Mouse (Mus musculus) adrenal gland, adult 10 weeks (tissue): ENCODE measurements around the gene Slc2a10. TPM values are rescaled to one million over a fixed set of nuclear protein-coding genes. Genes with fewer than 3 reads are reported as not detected.

Source experiments
- polyA plus RNA-seq: library from polyadenylated mRNA; stranded (reverse); fragments of 350-450 nt; fragmentation: Illumina TruSeq; extraction: RNeasy Lipid Tissue Mini Kit (QIAGEN cat#74804); gene quantifications from one replicate; pipeline ENCODE4 v1.2.3, GENCODE M21; 2014; ENCODE audit warnings: low read depth, low replicate concordance

Gene Slc2a10
- 0.23 TPM for polyA plus RNA-seq

GRCm38 (mm10) chr2:165503259-165504203 is at the start of gene Slc2a10:
Slc2a10 (plus strand) TSS chr2:165503787.

DNA sequence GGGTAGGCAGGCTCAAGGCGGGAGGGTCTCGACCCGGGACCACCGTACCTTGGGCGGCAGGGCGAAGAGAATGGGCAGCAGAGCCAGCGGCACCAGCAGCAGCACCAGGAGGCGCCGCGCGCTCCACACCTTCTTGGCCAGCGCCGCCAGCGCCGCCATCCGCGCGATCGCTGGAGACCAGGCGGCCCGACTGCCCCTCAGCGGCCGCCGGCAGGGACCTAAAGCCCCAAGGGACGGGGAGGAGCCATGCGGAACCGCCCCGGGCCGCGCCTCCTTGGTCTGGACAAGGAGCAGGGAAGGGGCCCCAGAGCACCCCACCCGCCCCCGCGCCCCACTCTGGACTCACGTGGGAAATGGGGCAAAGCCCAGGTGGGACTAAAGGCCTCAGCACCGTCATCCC is 30.6 kb upstream of the Slc2a10 start, which contains the start of gene Slc13a3:
Gene Slc13a3, minus strand, starts transcription at position 228 of the 400 bp plus-strand sequence.

DNA sequence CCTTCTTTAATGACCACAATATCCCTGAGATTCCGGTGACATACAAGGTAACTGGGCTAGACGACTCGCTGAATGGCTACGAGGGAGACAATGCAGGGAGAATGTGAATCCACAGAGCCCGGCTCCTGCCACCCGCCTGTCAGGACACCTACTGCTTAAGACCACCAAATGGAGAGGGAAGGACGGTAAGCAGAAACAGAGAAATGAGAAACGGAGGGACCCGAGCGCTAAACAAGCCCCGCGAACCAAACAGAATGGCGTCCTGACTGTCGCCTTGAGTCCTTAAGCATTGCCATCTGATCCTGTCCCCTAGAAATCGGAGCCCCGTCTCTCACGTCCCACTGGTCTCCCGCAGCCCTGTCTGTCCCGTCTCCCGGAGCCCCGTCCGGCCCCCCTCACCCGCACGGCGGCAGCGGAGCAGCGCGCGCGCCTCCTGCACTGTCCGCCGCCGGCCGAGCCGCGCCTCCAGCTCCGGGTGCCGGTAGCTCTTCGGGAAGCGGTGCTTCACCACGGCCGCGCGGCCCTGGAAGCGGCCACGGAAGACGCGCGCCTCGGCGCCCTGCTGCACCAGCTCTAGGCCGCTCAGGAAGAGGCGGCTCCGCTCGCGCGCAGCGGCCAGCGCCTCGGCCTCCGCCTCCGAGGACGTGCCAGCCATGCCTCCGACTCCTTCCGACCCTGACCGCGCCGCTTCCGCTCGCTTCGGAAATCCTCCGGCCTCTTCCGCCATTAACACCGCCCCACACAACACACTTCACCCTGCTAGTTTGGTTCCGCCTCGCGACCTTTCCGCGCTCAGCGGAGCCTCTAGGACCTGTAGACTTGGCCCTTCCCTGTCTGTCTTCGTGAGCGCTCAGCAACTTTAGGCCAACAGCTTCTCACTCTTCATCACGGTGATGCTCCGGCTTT is 10.7 kb upstream of the Slc2a10 start, which contains the start of gene Trp53rka:
Gene Trp53rka, minus strand, starts transcription at position 677 of the 906 bp plus-strand sequence.

Other genes with a start within 250 kb of the Slc2a10 start
- 8.3 TPM for gene Slc35c2, start 215.9 kb upstream of the Slc2a10 start, polyA plus RNA-seq
- gene Elmo2, start 177.3 kb upstream of the Slc2a10 start, polyA plus RNA-seq: 8.9 TPM
- not detected for gene Zfp663, start 135.1 kb upstream of the Slc2a10 start, polyA plus RNA-seq
- 4.3 TPM for gene Zfp334, start 115.5 kb upstream of the Slc2a10 start, polyA plus RNA-seq
- gene Ocstamp, start 103.4 kb upstream of the Slc2a10 start, polyA plus RNA-seq: not detected
- 0.23 TPM for gene Slc13a3, start 30.6 kb upstream of the Slc2a10 start, polyA plus RNA-seq
- 5.3 TPM for gene Trp53rka, start 10.5 kb upstream of the Slc2a10 start, polyA plus RNA-seq
- not detected for gene Eya2, start 91.2 kb downstream of the Slc2a10 start, polyA plus RNA-seq